Mouse (Mus musculus) kidney, adult 11 months (tissue): ENCODE results near the gene Gm3095.
"Not testable (repeated sequence)": the region's sequence is repeated elsewhere in the genome, so short reads cannot be mapped to it uniquely, and the experiment has no call there.

ENCODE experiments used
- DNase-seq: peaks from one replicate; pipeline ENCODE4 v3.0.0; 2022

Gene Gm3095

DNA sequence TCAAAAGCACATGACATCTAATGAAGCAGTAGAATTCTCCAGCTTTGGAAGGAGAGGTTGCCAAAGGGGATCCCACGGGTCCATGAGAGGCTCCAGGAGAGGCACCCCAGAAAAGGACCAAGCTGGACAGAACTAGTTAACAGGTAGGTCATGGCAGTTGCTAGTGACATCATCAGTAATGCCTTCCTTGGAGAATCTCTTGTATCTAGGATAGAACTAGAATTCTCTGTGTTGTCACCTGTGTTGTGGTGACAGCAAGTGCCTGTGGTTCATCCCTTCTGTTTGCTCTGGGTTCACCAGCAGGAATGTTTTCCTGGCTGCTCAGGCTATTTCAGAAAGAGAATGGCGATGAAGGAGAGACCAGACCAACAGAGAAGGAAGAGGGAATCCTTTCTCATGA lies at the start of gene Gm3095:
TSS of gene Gm3095 (plus strand) at position 301 of the 400 bp plus-strand sequence.
- not testable (repeated sequence) for DNase-seq

DNA sequence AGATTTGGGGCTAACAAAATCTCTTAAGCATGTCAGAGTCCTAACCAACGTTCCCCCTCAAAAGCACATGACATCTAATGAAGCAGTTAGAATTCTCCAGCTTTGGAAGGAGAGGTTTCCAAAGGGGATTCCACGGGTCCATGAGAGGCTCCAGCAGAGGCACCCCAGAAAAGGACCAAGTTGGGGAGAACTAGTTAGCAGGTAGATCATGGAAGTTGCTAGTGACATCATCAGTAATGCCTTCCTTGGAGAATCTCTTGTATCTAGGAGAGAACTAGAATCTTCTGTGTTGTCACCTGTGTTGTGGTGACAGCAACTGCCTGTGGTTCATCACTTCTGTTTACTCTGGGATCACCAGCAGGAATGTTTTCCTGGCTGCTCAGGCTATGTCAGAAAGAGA lies 31.9 kb upstream of the Gm3095 start, which contains the start of gene Gm3029:
TSS of gene Gm3029 (plus strand) at position 301 of the 400 bp plus-strand sequence.
- not testable (repeated sequence) for DNase-seq

DNA sequence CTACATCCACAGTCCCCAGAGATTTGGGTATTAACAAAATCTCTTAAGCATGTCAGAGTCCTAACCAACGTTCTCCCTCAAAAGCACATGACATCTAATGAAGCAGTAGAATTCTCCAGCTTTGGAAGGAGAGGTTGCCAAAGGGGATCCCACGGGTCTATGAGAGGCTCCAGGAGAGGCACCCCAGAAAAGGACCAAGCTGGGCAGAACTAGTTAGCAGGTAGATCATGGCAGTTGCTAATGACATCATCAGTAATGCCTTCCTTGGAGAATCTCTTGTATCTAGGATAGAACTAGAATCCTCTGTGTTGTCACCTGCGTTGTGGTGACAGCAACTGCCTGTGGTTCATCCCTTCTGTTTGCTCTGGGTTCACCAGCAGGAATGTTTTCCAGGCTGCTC lies 34.7 kb downstream of the Gm3095 start, which contains the start of gene Gm3099:
TSS of gene Gm3099 (plus strand) at position 301 of the 400 bp plus-strand sequence.
- not testable (repeated sequence) for DNase-seq
